Mouse (Mus musculus) limb, embryonic 14.5 days (tissue): ENCODE measurements around the gene Fam81b. TPM values are rescaled to one million over a fixed set of nuclear protein-coding genes. Genes with fewer than 3 reads are reported as not detected.
"Not testable (repeated sequence)": the region's sequence is repeated elsewhere in the genome, so short reads cannot be mapped to it uniquely, and the experiment has no call there.

Experiments used
- ATAC-seq: fragments of 200-750 bp; cut with Nextera tagmentation; 2 replicates; pipeline ENCODE4 v1.8.0; 2017; ENCODE audit warnings: low read depth, moderate number of reproducible peaks, moderate TSS enrichment; ENCODE audit not compliant: low FRiP score
- DNase-seq: peaks from one replicate; pipeline ENCODE4 v3.0.0-alpha.2; 2015; ENCODE audit warnings: low spot score
- H3K27ac ChIP-seq: fragments of 300-500 bp; sonication (generic); replicated peaks from 2 replicates; pipeline ENCODE4 v1.5.1; 2014; ENCODE audit warnings: low read depth, mild to moderate bottlenecking, low read length, moderate library complexity, mixed read lengths
- H3K27me3 ChIP-seq: fragments of 300-500 bp; sonication (generic); 2 replicates; pipeline ENCODE4 v1.6.1; 2014; ENCODE audit warnings: low read length, mixed read lengths; ENCODE audit not compliant: control insufficient read depth, insufficient read depth
- H3K36me3 ChIP-seq: fragments of 300-500 bp; sonication (generic); 2 replicates; pipeline ENCODE4 v1.6.1; 2014; ENCODE audit warnings: mild to moderate bottlenecking, low read length, moderate library complexity, mixed read lengths; ENCODE audit not compliant: control insufficient read depth, insufficient read depth
- H3K4me1 ChIP-seq: fragments of 300-500 bp; sonication (generic); 2 replicates; pipeline ENCODE4 v1.6.1; 2014; ENCODE audit warnings: antibody characterized with exemption, low read length, mixed read lengths; ENCODE audit not compliant: control insufficient read depth, insufficient read depth
- H3K4me2 ChIP-seq: fragments of 300-500 bp; sonication (generic); replicated peaks from 2 replicates; pipeline ENCODE4 v1.6.1; 2014; ENCODE audit warnings: low read depth, mild to moderate bottlenecking, low read length, moderate library complexity; ENCODE audit not compliant: severe bottlenecking
- H3K4me3 ChIP-seq: fragments of 300-500 bp; sonication (generic); replicated peaks from 2 replicates; pipeline ENCODE4 v1.5.1; 2014; ENCODE audit warnings: low read length
- H3K9ac ChIP-seq: fragments of 300-500 bp; sonication (generic); 2 replicates; pipeline ENCODE4 v1.6.1; 2014; ENCODE audit warnings: mild to moderate bottlenecking, low read depth, low read length, moderate library complexity; ENCODE audit not compliant: severe bottlenecking
- H3K9me3 ChIP-seq: fragments of 300-500 bp; sonication (generic); 2 replicates; pipeline ENCODE4 v1.6.1; 2016; ENCODE audit warnings: low read length; ENCODE audit not compliant: control insufficient read depth
- POLR2A ChIP-seq: fragments of 200-500 bp; IDR thresholded peaks from 2 replicates; pipeline ENCODE4 v1.8.0; 2012; ENCODE audit warnings: inconsistent platforms, mild to moderate bottlenecking, moderate library complexity, borderline replicate concordance; ENCODE audit not compliant: insufficient read depth, insufficient read length; ENCODE audit errors: extremely low read depth
- WGBS: fragments of 180-500 bp; shearing (Covaris S2); extraction: QIAGEN DNeasy Blood & Tissue Kit; methylation state at CpG from one replicate; pipeline ENCODE4 v1.1.7; 2014; 5-methylcytosine and 5-hydroxymethylcytosine counted together
- polyA plus RNA-seq, 2 experiments: library from polyadenylated mRNA; depleted of rRNA in 1 of 2; stranded (reverse) in 1 of 2; unstranded in 1 of 2; fragments of >200 nt; fragmentation: Nextera tagmentation in 1 of 2; extraction: Ambion mirVana in 1 of 2; gene quantifications; 2 replicates each; pipeline versions ENCODE4 v1.2.1 to v1.2.3; 2012 to 2014

Gene Fam81b
- polyA plus RNA-seq (2012; rRNA removed), result not detected in 2 replicates
- polyA plus RNA-seq (2014; fragmentation: Nextera tagmentation; extraction: Ambion mirVana), result not detected in 2 replicates

- Histone ChIP-seq H3K4me1 (no peaks in the 10 kb centered on the region), H3K27ac (no peak within 1 kb of the TSS), H3K9me3 (no peaks in the 10 kb centered on the region), H3K4me3 (no peak within 1 kb of the TSS), H3K36me3 (no peaks in the 10 kb centered on the region), H3K4me2 (no peak within 1 kb of the TSS), H3K27me3 (no peaks in the 10 kb centered on the region), H3K9ac (no peak within 1 kb of the TSS)
- ATAC-seq (no peak), DNase-seq (peak; percentile 19)
- TF ChIP-seq POLR2A, result no peak
- 36% methylated on average over 7 of the region's 7 CpGs for WGBS
Observed at GRCm38 (mm10) chr13:76304637-76305122, at the start of gene Fam81b. Gene Fam81b (minus strand): TSS chr13:76305072.

- not testable (repeated sequence) for H3K4me2 ChIP-seq, H3K9ac ChIP-seq, DNase-seq, ATAC-seq, H3K9me3 ChIP-seq, H3K4me1 ChIP-seq, H3K36me3 ChIP-seq, H3K27me3 ChIP-seq, H3K27ac ChIP-seq, H3K4me3 ChIP-seq
- 77% methylated on average over 12 of the region's 21 CpGs for WGBS
Observed at GRCm38 (mm10) chr13:76345941-76346340, 41.1 kb upstream of the Fam81b start.

- no peak overlapping the region for H3K27ac ChIP-seq
- no peak for TF ChIP-seq POLR2A
- no peaks in the 10 kb centered on the region for H3K27me3 ChIP-seq
- no peak overlapping the region for H3K4me2 ChIP-seq
- no peaks in the 10 kb centered on the region for H3K9me3 ChIP-seq
- DNase-seq, result no peak
- no peak overlapping the region for H3K9ac ChIP-seq
- H3K36me3 ChIP-seq, result no peaks in the 10 kb centered on the region
- WGBS, result 79% methylated on average over 3 of the region's 3 CpGs
- no peaks in the 10 kb centered on the region for H3K4me1 ChIP-seq
- H3K4me3 ChIP-seq, result no peak overlapping the region
- no peak for ATAC-seq
Observed at GRCm38 (mm10) chr13:76318635-76319034, 13.8 kb upstream of the Fam81b start.

GRCm38 (mm10) chr13:76311580-76311979 is 6.7 kb upstream of the Fam81b start:
- Histone ChIP-seq H3K27me3 (no peaks in the 10 kb centered on the region), H3K4me1 (no peaks in the 10 kb centered on the region), H3K9me3 (no peaks in the 10 kb centered on the region), H3K36me3 (no peaks in the 10 kb centered on the region), H3K4me2 (no peak overlapping the region), H3K4me3 (no peak overlapping the region), H3K9ac (no peak overlapping the region), H3K27ac (no peak overlapping the region)
- 88% methylated on average over 7 of the region's 7 CpGs for WGBS
- DNase-seq (no peak), ATAC-seq (no peak)
- TF ChIP-seq POLR2A, result no peak

- Histone ChIP-seq H3K36me3 (no peaks in the 10 kb centered on the region), H3K9ac (no peak overlapping the region), H3K9me3 (no peaks in the 10 kb centered on the region), H3K4me2 (no peak overlapping the region), H3K4me3 (no peak overlapping the region), H3K4me1 (no peaks in the 10 kb centered on the region), H3K27ac (no peak overlapping the region), H3K27me3 (no peaks in the 10 kb centered on the region)
- ATAC-seq (no peak), DNase-seq (no peak)
- WGBS, result 34% methylated on average over 1 of the region's 1 CpGs
- no peak for TF ChIP-seq POLR2A
Observed at GRCm38 (mm10) chr13:76308811-76309210, 3.9 kb upstream of the Fam81b start.
